Mouse (Mus musculus): Measurements from ENCODE around the gene Stxbp6.

- no peak for TF ChIP-seq CTCF (conservative IDR thresholded peaks at IDR 0.05 in 1 of 2, IDR thresholded peaks at IDR 0.05 in 1 of 2; ENCODE audit: low read depth in 2 of 2, low read length in 2 of 2)
- no peak for TF ChIP-seq EP300 (IDR thresholded peaks at IDR 0.05; ENCODE audit: low read length)
- TF ChIP-seq RAD21 (IDR thresholded peaks at IDR 0.05; ENCODE audit: low read depth, low read length) = no peak
- TF ChIP-seq MAFK (IDR thresholded peaks at IDR 0.05; ENCODE audit: insufficient replicate concordance, low read length) = no peak
- no peak for TF ChIP-seq RCOR1 (conservative IDR thresholded peaks at IDR 0.05; ENCODE audit: low read depth, low read length)
- TF ChIP-seq POLR2A (IDR thresholded peaks at IDR 0.05; ENCODE audit: low read depth, low read length) = no peak
- no peak for TF ChIP-seq ZC3H11A (IDR thresholded peaks at IDR 0.05; ENCODE audit: low read depth, low read length)
- no peak for TF ChIP-seq MEF2A (IDR thresholded peaks at IDR 0.05; ENCODE audit: borderline replicate concordance, low read depth, low read length)
- no peak for TF ChIP-seq MXI1 (IDR thresholded peaks at IDR 0.05; ENCODE audit: low read depth, low read length)
- TF ChIP-seq CHD2 (IDR thresholded peaks at IDR 0.05; ENCODE audit: low read length) = no peak
- TF ChIP-seq POLR2AphosphoS2 (IDR thresholded peaks at IDR 0.05; ENCODE audit: low read depth, low read length) = no peak
These were observed 6.2 kb upstream of the Stxbp6 start for GRCm38 (mm10) chr12:45080753-45081122.

Measured in CH12.LX (cell line).